ENCODE assay signal across 22 mouse cellular contexts in the genomic region with DNA sequence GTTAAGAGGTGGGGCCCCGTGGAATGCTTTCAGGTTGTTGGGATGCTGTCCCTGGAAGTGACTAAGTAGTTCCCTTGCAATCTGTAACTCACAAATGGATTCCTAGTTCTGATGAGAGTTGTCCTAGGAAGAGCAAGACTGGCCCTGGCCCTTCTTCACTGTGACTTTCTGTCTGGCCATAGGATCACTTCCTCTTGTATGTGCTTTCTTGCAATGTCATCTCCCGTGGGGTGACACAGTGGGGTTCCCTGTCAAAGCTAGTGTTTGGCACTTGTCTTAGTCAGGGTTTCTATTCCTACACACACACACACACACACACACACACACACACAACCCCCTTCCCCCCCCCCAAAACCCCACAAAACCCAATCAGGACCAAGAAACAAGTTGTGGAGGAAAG. TPM values are rescaled to one million over a fixed set of nuclear protein-coding genes. Genes with fewer than 3 reads are reported as not detected.
DNase-seq lines count a peak whose midpoint lies in the region; ATAC-seq lines count a peak whose summit lies in the region.
"Had no signal": no experiment of that assay in that cellular context is flagged by ENCODE, and none has a peak within 500 bp of the region (broad histone marks: within the 10 kb centered on the region; RNA-seq: fewer than 3 reads in every experiment).

No protein-coding gene starts in this region.

- no peaks in the 10 kb centered on the region for H3K9me3 ChIP-seq in embryonic facial prominence, embryonic 10.5 days
- H3K9me3 ChIP-seq: forebrain, embryonic 10.5 days; forebrain, embryonic 13.5 days; hindbrain, embryonic 12.5 days; hindbrain, embryonic 15.5 days had no signal

- 80% methylated on average over 2 of the region's 2 CpGs for WGBS in embryonic facial prominence, embryonic 10.5 days

- H3K27ac ChIP-seq in embryonic facial prominence, embryonic 10.5 days (replicated peaks): 0 out of 2 replicates have a peak overlapping the region, but pooled peaks have one; percentile 19
- H3K27ac ChIP-seq: forebrain, embryonic 10.5 days; forebrain, embryonic 13.5 days; hindbrain, embryonic 12.5 days; hindbrain, embryonic 15.5 days had no signal

- ATAC-seq in megakaryocyte progenitor cell, adult 5-6 weeks (replicated peaks; ENCODE audit: poor library complexity): peak; percentile 71
- ATAC-seq: forebrain, embryonic 13.5 days; forebrain, embryonic 16.5 days had no signal

- H3K4me1 ChIP-seq in embryonic facial prominence, embryonic 10.5 days: peaks cover 15% of the 10 kb centered on the region

- H3K27me3 ChIP-seq in embryonic facial prominence, embryonic 10.5 days (replicated peaks; ENCODE audit: low read depth, poor library complexity, severe bottlenecking): no peaks in the 10 kb centered on the region
- H3K27me3 ChIP-seq: forebrain, embryonic 13.5 days; hindbrain, embryonic 12.5 days; hindbrain, embryonic 15.5 days had no signal

- DNase-seq in 416B (ENCODE audit: low read depth): peak; percentile 11
- peak; percentile 18 to 36 for DNase-seq in B cell, adult 2 months
- no peak for DNase-seq in embryonic facial prominence, embryonic 10.5 days (ENCODE audit: low spot score)
- no peak for DNase-seq in c-Kit-positive CD71-positive TER-119-positive erythroid progenitor cells, embryonic 14.5 days (ENCODE audit: low spot score)
- no peak for DNase-seq in spleen, adult 18-20 months
- DNase-seq in cerebellum, postnatal 36 days: no peak
- DNase-seq in right cerebral cortex, postnatal 10 days (ENCODE audit: low spot score in 2 of 2): no peak
- DNase-seq: adrenal gland, adult 2 months; adrenal gland, postnatal 14 days; cerebellum, adult 11-12 months; cerebellum, adult 8-10 months; cerebellum, postnatal 10 days; embryo, embryonic 11 days; gastrocnemius, postnatal 10 days; gastrocnemius, postnatal 36 days; heart, adult 11 months had no signal

- H3K36me3 ChIP-seq in embryonic facial prominence, embryonic 10.5 days (replicated peaks): peaks cover 2% of the 10 kb centered on the region; the same call in 1 of the 2 replicates
- H3K36me3 ChIP-seq: hindbrain, embryonic 12.5 days; hindbrain, embryonic 15.5 days had no signal

- H3K4me3 ChIP-seq in embryonic facial prominence, embryonic 10.5 days: no peak overlapping the region
- H3K4me3 ChIP-seq: forebrain, embryonic 10.5 days; forebrain, embryonic 13.5 days; hindbrain, embryonic 12.5 days; hindbrain, embryonic 15.5 days had no signal

RNA-seq across cellular contexts. Expression of a gene that starts 42.5 kb away (rescaled TPM):
- polyA plus RNA-seq in embryonic facial prominence, embryonic 10.5 days (2016; fragmentation: Nextera tagmentation; extraction: Ambion mirVana): 18.0 and 20.4 TPM in 2 replicates
- 9.8 and 13.1 TPM in 2 replicates for total RNA-seq in megakaryocyte progenitor cell, adult 5-6 weeks (2015)
- total RNA-seq in megakaryocyte progenitor cell, adult 5-6 weeks (2017): 14.9 and 15.8 TPM in 2 replicates

Comparison
In these comparisons a context has a peak if more than half of its experiments do, and no peak if none do; other contexts are left out.
1. DNase-seq: peak in 416B (single experiment) and B cell, adult 2 months (2 of 2); none in embryonic facial prominence, embryonic 10.5 days (single experiment), c-Kit-positive CD71-positive TER-119-positive erythroid progenitor cells, embryonic 14.5 days (single experiment), spleen, adult 18-20 months (0 of 2), cerebellum, postnatal 36 days (0 of 2) and right cerebral cortex, postnatal 10 days (0 of 2).